8 mouse cellular contexts compared by ENCODE assay signal in genomic region chr9:52168686-52169270, GRCm38 (mm10). TPM values are rescaled to one million over a fixed set of nuclear protein-coding genes. Genes with fewer than 3 reads are reported as not detected.
DNase-seq lines count a peak whose midpoint lies in the region; ATAC-seq and TF ChIP-seq lines count a peak whose summit lies in the region.

No protein-coding gene starts in this region.

- no peaks in the 10 kb centered on the region for H3K36me3 ChIP-seq in ES-E14 (ENCODE audit: control insufficient read depth, insufficient read depth, low read length, poor library complexity, severe bottlenecking)
- H3K36me3 ChIP-seq in forebrain, embryonic 15.5 days: no peaks in the 10 kb centered on the region
- no peaks in the 10 kb centered on the region for H3K36me3 ChIP-seq in lung, embryonic 16.5 days (ENCODE audit: control insufficient read depth, insufficient read depth, low read length)

- peak overlapping the region; percentile 96 for H3K9ac ChIP-seq in ES-E14 (ENCODE audit: insufficient read depth, low read depth, low read length, poor library complexity, severe bottlenecking)
- H3K9ac ChIP-seq in forebrain, embryonic 15.5 days (replicated peaks): peak overlapping the region; percentile 97
- peak overlapping the region; percentile 96 for H3K9ac ChIP-seq in lung, embryonic 16.5 days (ENCODE audit: low read length)

- intact Hi-C loops in heart, postnatal 25 days (cut with DNase I): loop anchor here (5.0 kb wide), 2 partner anchors 36 to 206 kb away; partner anchors contain the start of gene Fdx1

- peak overlapping the region; percentile 88 to 95 for H3K4me3 ChIP-seq in ES-E14 (ENCODE audit: insufficient read depth in 1 of 2, low read depth in 1 of 2, low read length in 2 of 2, poor library complexity in 1 of 2, severe bottlenecking in 1 of 2)
- H3K4me3 ChIP-seq in forebrain, embryonic 15.5 days: peak overlapping the region; percentile 93
- H3K4me3 ChIP-seq in lung, embryonic 16.5 days (ENCODE audit: low read length): peak overlapping the region; percentile 84

- 2% methylated on average over 33 of the region's 34 CpGs for WGBS in forebrain, embryonic 15.5 days
- 1% methylated on average over 19 of the region's 34 CpGs for WGBS in lung, embryonic 16.5 days

- ATAC-seq in forebrain, embryonic 15.5 days (replicated peaks): peak; percentile 89
- ATAC-seq in lung, embryonic 16.5 days (ENCODE audit: low read depth): peak; percentile 88

- DNase-seq in ES-E14 (ENCODE audit: low read depth, low spot score): peak; percentile 60
- DNase-seq in c-Kit-positive CD71-negative TER-119-negative erythroid progenitor cells, embryonic 14.5 days (ENCODE audit: low read depth): peak; percentile 62
- peak; percentile 73 for DNase-seq in heart, postnatal 25 days (ENCODE audit: low spot score)
- DNase-seq in layer of hippocampus, adult 8-10 months (ENCODE audit: low spot score in 2 of 2): peak; percentile 52 to 67
- peak; percentile 85 for DNase-seq in retina, embryonic 14.5 days (ENCODE audit: low spot score)
- peak; percentile 78 for DNase-seq in thymus, postnatal 4 days

- peak overlapping the region; percentile 85 for H3K4me2 ChIP-seq in forebrain, embryonic 15.5 days (replicated peaks)
- peak overlapping the region; percentile 76 for H3K4me2 ChIP-seq in lung, embryonic 16.5 days (ENCODE audit: low read depth, low read length)

- no peak overlapping the region for H3K27ac ChIP-seq in ES-E14 (ENCODE audit: insufficient read depth, low read depth, low read length, poor library complexity, severe bottlenecking)
- H3K27ac ChIP-seq in forebrain, embryonic 15.5 days (replicated peaks): peak overlapping the region; percentile 97
- peak overlapping the region; percentile 89 for H3K27ac ChIP-seq in lung, embryonic 16.5 days (ENCODE audit: low read length)

- no peaks in the 10 kb centered on the region; a peak in 1 of 4 replicates for H3K4me1 ChIP-seq in ES-E14 (ENCODE audit: control insufficient read depth in 2 of 2, insufficient read depth in 2 of 2, low read length in 2 of 2, poor library complexity in 1 of 2)
- H3K4me1 ChIP-seq in forebrain, embryonic 15.5 days: peaks cover 44% of the 10 kb centered on the region
- H3K4me1 ChIP-seq in lung, embryonic 16.5 days (replicated peaks; ENCODE audit: control insufficient read depth, insufficient read depth, low read length): peaks cover 8% of the 10 kb centered on the region

- H3K9me3 ChIP-seq in ES-E14 (ENCODE audit: control insufficient read depth, insufficient read depth, low read depth, low read length): no peaks in the 10 kb centered on the region
- no peaks in the 10 kb centered on the region for H3K9me3 ChIP-seq in forebrain, embryonic 15.5 days
- H3K9me3 ChIP-seq in lung, embryonic 16.5 days (ENCODE audit: control insufficient read depth, low read length): no peaks in the 10 kb centered on the region

- H3K27me3 ChIP-seq in forebrain, embryonic 15.5 days: no peaks in the 10 kb centered on the region
- H3K27me3 ChIP-seq in lung, embryonic 16.5 days (ENCODE audit: control insufficient read depth, insufficient read depth, low read depth, low read length): 0 out of 2 replicates have a peak, but pooled peaks cover 3% of the 10 kb centered on the region

- in situ Hi-C loops in ES-E14 (cut with MboI; ENCODE audit: low sequenced_read_pairs in 2 of 2, unreplicated experiment in 2 of 2): loop anchor here in 1 of 2 experiments (10.0 kb wide), 1 partner anchor 116 kb away; no protein-coding TSS in a partner anchor

TF ChIP-seq in ES-E14, 5 proteins besides CTCF, POLR2A, EP300 and RAD21:
- TF ChIP-seq ZC3H11A (IDR thresholded peaks at IDR 0.05; ENCODE audit: borderline replicate concordance, low read depth, low read length) (no peak), ZNF384 (IDR thresholded peaks at IDR 0.05; ENCODE audit: low read depth, low read length) (no peak), MAFK (IDR thresholded peaks at IDR 0.05; ENCODE audit: insufficient read depth, low read depth, low read length) (no peak), HCFC1 (IDR thresholded peaks at IDR 0.05; ENCODE audit: borderline replicate concordance, insufficient read depth, low read length) (no peak), CHD2 (IDR thresholded peaks at IDR 0.05; ENCODE audit: low read depth, low read length) (no peak)

RNA-seq across cellular contexts. Expression of gene Zc3h12c, which starts 0.4 kb away (rescaled TPM):
- 2.1 and 3.0 TPM in 2 replicates for total RNA-seq in ES-E14 (2012; rRNA removed)
- 7.2 TPM in 2 replicates for polyA plus RNA-seq in forebrain, embryonic 15.5 days (2015; fragmentation: Nextera tagmentation; extraction: Ambion mirVana)
- total RNA-seq in heart, postnatal 25 days (2021): 1 to 10 TPM; 8.1 to 9.2 TPM
- total RNA-seq in layer of hippocampus, adult 8-10 months (2022): 10 to 100 TPM; 10.6 to 14.2 (median 11.4) TPM
- 1.9 and 2.3 TPM in 2 replicates for polyA plus RNA-seq in lung, embryonic 16.5 days (2015; fragmentation: Nextera tagmentation; extraction: Ambion mirVana)
